Mouse (Mus musculus) embryonic fibroblast, embryonic 13.5 days (primary cell): ENCODE results near the gene Prkag2.

ENCODE experiments used
- CTCF ChIP-seq: IDR thresholded peaks from 2 replicates; pipeline ENCODE4 v1.5.1; 2011; ENCODE audit warnings: mild to moderate bottlenecking, control low read depth, low read length, moderate library complexity, borderline replicate concordance; ENCODE audit not compliant: insufficient read depth
- POLR2A ChIP-seq: IDR thresholded peaks from 2 replicates; pipeline ENCODE4 v1.6.1; 2011; ENCODE audit warnings: low read depth, mild to moderate bottlenecking, control low read depth, low read length, moderate library complexity

DNA sequence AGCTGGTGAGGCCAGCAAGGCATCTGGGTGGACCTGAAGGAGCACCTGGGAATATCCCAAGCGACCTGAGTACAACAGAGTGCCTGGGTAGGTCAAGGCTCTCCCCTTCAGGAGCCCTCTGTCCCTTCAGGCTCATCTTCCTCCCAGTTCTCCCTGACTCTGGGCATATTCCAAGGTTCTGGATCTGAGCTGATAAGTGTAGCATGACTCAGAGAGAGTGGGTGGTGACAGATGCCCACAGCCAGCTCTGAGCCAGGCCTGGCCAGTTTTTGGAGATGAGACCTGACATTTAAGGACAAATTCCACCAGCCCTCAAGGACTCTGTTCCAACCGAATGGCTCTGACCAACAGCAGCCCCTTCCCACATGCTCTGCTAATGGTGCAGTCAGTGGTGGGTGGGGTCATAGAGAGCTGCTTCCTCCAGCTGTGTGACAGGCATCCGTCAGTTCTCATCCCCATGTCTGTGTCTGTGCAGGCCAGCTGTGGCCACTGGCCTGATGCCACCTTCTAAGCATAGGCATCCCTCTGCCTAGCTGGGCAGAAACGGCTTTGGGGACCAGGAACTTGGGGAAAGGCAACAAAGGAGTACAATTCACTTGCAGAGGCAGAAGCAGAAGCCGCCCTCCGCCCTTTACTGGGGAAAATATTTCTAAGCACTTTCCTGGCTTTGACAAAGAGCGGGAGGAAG, 46.3 kb downstream of the Prkag2 start:
- TF ChIP-seq CTCF (no peak), POLR2A (no peak)
